8 mouse cellular contexts compared by ENCODE assay signal in the genomic region with DNA sequence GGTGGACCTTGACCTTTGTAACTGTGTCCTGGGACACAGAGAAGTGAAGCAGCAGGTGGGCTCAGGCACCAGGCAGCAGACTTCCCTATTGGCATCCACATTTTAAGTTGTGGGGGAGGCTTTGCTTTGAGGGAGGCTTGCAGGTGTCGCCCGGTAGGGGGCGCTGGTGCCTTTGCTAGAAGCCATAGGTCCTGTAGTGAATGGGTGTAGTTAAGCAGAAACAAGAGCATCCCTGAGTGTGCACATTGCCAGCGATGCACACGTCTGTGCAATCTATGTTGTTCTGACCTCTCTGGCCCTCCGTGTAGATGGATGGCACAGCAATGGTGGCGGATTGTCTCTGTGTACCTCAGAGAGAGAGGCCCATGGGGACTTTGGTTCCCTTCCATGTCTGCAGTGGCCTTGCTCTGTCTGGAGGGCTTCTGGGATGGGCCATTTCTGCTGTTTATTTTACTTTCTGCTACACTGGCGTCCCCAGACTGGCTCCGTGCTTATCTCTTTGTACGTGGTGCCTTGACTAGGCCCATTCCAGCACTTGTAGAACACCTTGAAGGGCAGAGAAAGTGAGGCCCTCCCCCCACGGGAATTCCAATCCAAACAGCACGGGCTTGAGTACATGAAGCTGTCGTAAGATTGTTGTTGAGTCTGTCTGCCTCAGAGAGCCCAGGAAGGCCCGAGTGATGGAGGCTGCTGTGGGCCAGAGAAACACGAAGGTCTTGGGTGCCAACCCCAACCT.
DNase-seq lines count a peak whose midpoint lies in the region; ATAC-seq and TF ChIP-seq lines count a peak whose summit lies in the region.

No protein-coding gene starts in this region.

- H3K36me3 ChIP-seq in hindbrain, embryonic 13.5 days, result peaks cover 69% of the 10 kb centered on the region

- no peak overlapping the region for H3K4me2 ChIP-seq in hindbrain, embryonic 13.5 days

- no peaks in the 10 kb centered on the region for H3K27me3 ChIP-seq in Patski
- H3K27me3 ChIP-seq in hindbrain, embryonic 13.5 days, result no peaks in the 10 kb centered on the region

- 53% methylated on average over 15 of the region's 15 CpGs for WGBS in hindbrain, embryonic 13.5 days

- H3K4me3 ChIP-seq in hindbrain, embryonic 13.5 days, result no peak overlapping the region

- no peaks in the 10 kb centered on the region for H3K9me3 ChIP-seq in hindbrain, embryonic 13.5 days

- CTCF ChIA-PET in Patski (lab: Charles Lee), result no interaction called here

- POLR2A ChIA-PET in Patski (lab: Charles Lee), result no interaction called here

- peak overlapping the region; percentile 39; the same call in 1 of the 2 replicates for H3K9ac ChIP-seq in hindbrain, embryonic 13.5 days

- ATAC-seq in Patski, result no peak
- peak; percentile 84 for ATAC-seq in frontal cortex, adult (ENCODE audit: low TSS enrichment)
- ATAC-seq in hindbrain, embryonic 13.5 days (ENCODE audit: low FRiP score), result peak; percentile 72; the same call in 1 of the 2 replicates
- ATAC-seq in megakaryocyte, adult 5-6 weeks (ENCODE audit: poor library complexity, severe bottlenecking), result peak; percentile 91

- no peak overlapping the region for H3K27ac ChIP-seq in hindbrain, embryonic 13.5 days

- peaks cover 5% of the 10 kb centered on the region; the same call in 1 of the 2 replicates for H3K4me1 ChIP-seq in hindbrain, embryonic 13.5 days (replicated peaks)

- in situ Hi-C loops in Patski (cut with MboI; ENCODE audit: low pct_unique_long_range_greater_than_20kb), result loop anchor here (5.0 kb wide), 3 partner anchors 77 to 172 kb away; a partner anchor contains a TSS

- DNase-seq in Patski (ENCODE audit: low read depth, low spot score), result peak; percentile 27
- DNase-seq in cerebellum, adult 8-10 months, result peak; percentile 77
- peak; percentile 74 to 88 for DNase-seq in layer of hippocampus, postnatal 25 days (ENCODE audit: extremely low spot score in 1 of 2, low spot score in 1 of 2)
- DNase-seq in right cerebral cortex, postnatal 14 days, result peak; percentile 82
- DNase-seq in urinary bladder, postnatal 36 days (ENCODE audit: low spot score in 2 of 2), result peak; percentile 66 to 82

- TF ChIP-seq CTCF in Patski (IDR thresholded peaks at IDR 0.05), result peak; percentile 97

Comparison
In these comparisons a context has a peak if more than half of its experiments do, and no peak if none do; other contexts are left out.
1. DNase-seq: peak in every context shown above with its lines; median percentile 82 in right cerebral cortex, postnatal 14 days; 81 in layer of hippocampus, postnatal 25 days; 77 in cerebellum, adult 8-10 months; 74 in urinary bladder, postnatal 36 days; 27 in Patski.